Mouse (Mus musculus) heart, embryonic 15.5 days (tissue): ENCODE data around the gene Uba6. TPM values are rescaled to one million over a fixed set of nuclear protein-coding genes. Genes with fewer than 3 reads are reported as not detected.

Source experiments
- ATAC-seq: fragments of 200-750 bp; cut with Nextera tagmentation; replicated peaks from 2 replicates; pipeline ENCODE4 v1.8.0; 2017; ENCODE audit warnings: low read depth, moderate TSS enrichment; ENCODE audit not compliant: insufficient number of reproducible peaks, insufficient read depth, low FRiP score
- H3K27ac ChIP-seq: fragments of 300-500 bp; sonication (generic); 2 replicates; pipeline ENCODE4 v1.5.1; 2015; ENCODE audit warnings: mild to moderate bottlenecking, inconsistent platforms
- H3K27me3 ChIP-seq: fragments of 300-500 bp; sonication (generic); 2 replicates; pipeline ENCODE4 v1.6.1; 2015; ENCODE audit warnings: inconsistent platforms
- H3K36me3 ChIP-seq: fragments of 300-500 bp; sonication (generic); 2 replicates; pipeline ENCODE4 v1.6.1; 2015; ENCODE audit warnings: mild to moderate bottlenecking, inconsistent platforms
- H3K4me1 ChIP-seq: fragments of 300-500 bp; sonication (generic); replicated peaks from 2 replicates; pipeline ENCODE4 v1.6.1; 2015; ENCODE audit warnings: inconsistent platforms
- H3K4me2 ChIP-seq: fragments of 300-500 bp; sonication (generic); 2 replicates; pipeline ENCODE4 v1.6.1; 2015; ENCODE audit warnings: inconsistent platforms, mild to moderate bottlenecking, moderate library complexity
- H3K4me3 ChIP-seq: fragments of 300-500 bp; sonication (generic); 2 replicates; pipeline ENCODE4 v1.5.1; 2015; ENCODE audit warnings: mild to moderate bottlenecking, inconsistent platforms
- H3K9ac ChIP-seq: fragments of 300-500 bp; sonication (generic); 2 replicates; pipeline ENCODE4 v1.6.1; 2015; ENCODE audit warnings: mild to moderate bottlenecking, inconsistent platforms
- H3K9me3 ChIP-seq: fragments of 300-500 bp; sonication (generic); replicated peaks from 2 replicates; pipeline ENCODE4 v1.6.1; 2016; ENCODE audit warnings: inconsistent platforms
- WGBS: fragments of 180-500 bp; shearing (Covaris S2); methylation state at CpG from one replicate; pipeline ENCODE4 v1.1.7; 2015; ENCODE audit warnings: mixed read lengths; 5-methylcytosine and 5-hydroxymethylcytosine counted together
- polyA plus RNA-seq: library from polyadenylated mRNA; unstranded; fragments of >200 nt; fragmentation: Nextera tagmentation; extraction: Ambion mirVana; gene quantifications from 2 replicates; pipeline ENCODE4 v1.2.1, GENCODE M21; 2015

Uba6 gene
- polyA plus RNA-seq, 1 experiment from 2014 or later = 6.6 TPM

DNA sequence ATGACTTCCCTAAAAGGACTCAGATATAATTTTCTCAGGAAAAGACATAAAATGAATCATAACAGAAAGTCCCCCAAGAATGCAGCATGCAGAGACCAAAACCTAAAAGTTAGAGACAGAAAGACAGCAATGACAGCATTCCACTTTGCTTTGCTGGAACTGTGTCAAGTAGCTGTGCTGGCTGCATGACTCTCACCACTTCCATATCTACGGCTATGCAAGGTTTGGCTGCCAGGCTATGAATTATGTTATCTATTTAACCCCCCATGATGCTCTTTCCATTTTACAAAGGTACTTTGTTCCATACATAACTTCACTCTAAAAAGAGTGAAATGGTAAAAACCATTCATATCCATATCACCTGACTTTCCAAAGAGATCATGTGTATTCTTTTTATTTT, 58.6 kb downstream of the Uba6 start:
- H3K9ac ChIP-seq = no peak overlapping the region

DNA sequence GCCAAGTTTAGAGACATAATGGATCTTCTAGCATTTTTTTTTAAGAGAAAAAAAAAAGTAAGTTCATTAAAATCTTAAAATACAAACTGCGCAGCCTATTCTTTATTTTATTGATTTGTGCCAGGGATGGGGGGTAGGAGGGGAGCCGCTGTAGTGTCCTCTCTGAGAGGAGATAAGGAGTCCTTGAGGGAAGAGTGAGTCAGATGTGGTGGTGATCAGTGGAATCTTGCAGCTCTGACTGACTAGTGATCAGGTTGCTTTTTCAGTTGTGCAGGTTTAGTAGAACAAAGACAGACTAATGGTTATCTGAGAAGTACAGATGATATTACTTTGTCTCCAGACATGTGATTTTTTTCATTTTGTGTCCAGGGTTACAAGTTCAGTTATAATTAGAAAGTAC, 59.6 kb downstream of the Uba6 start:
- 0 out of 2 replicates have a peak, but pooled peaks cover 5% of the 10 kb centered on the region for H3K36me3 ChIP-seq
- no peak overlapping the region for H3K4me2 ChIP-seq
- WGBS = 59% methylated on average over 2 of the region's 2 CpGs

More for the DNA sequence above, 58.6 kb downstream of the Uba6 start:
- Histone ChIP-seq H3K27me3 (no peaks in the 10 kb centered on the region), H3K4me3 (no peak overlapping the region), H3K27ac (peak overlapping the region; percentile 76), H3K9me3 (no peaks in the 10 kb centered on the region), H3K36me3 (peaks cover 10% of the 10 kb centered on the region), H3K4me1 (peaks cover 5% of the 10 kb centered on the region; the same call in 1 of the 2 replicates), H3K4me2 (0 out of 2 replicates have a peak overlapping the region, but pooled peaks have one; percentile 13)
- WGBS = 25% methylated on average over 1 of the region's 1 CpGs
- ATAC-seq = no peak

DNA sequence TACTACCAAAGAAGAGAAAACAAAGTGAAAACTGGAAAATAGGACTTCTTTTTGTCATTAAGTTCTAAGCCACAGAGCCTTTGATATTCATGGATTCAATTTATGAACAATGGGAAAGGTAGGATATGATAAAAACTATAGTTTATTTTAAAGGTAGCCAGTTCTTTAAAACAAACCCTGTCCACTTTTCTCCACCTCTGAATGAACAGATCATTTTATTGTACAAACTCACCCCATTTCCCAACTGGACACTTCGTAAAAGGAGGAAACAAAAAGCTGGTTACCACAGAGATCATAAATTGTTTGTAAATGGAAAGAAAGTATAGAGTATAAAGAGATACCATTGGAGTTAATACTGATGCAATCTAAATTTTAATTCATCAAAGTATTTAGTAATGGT, 61.5 kb downstream of the Uba6 start:
- Histone ChIP-seq H3K4me2 (no peak overlapping the region), H3K27me3 (no peaks in the 10 kb centered on the region), H3K4me3 (no peak overlapping the region), H3K4me1 (peaks cover 5% of the 10 kb centered on the region; the same call in 1 of the 2 replicates), H3K9ac (no peak overlapping the region), H3K9me3 (no peaks in the 10 kb centered on the region), H3K36me3 (0 out of 2 replicates have a peak, but pooled peaks cover 4% of the 10 kb centered on the region), H3K27ac (no peak overlapping the region)
- ATAC-seq = no peak
- 95% methylated on average over 1 of the region's 1 CpGs for WGBS

More for the DNA sequence above, 59.6 kb downstream of the Uba6 start:
- Histone ChIP-seq H3K27ac (peak overlapping the region; percentile 76; the same call in 1 of the 2 replicates), H3K9ac (no peak overlapping the region), H3K27me3 (no peaks in the 10 kb centered on the region), H3K4me3 (no peak overlapping the region), H3K9me3 (no peaks in the 10 kb centered on the region), H3K4me1 (peaks cover 5% of the 10 kb centered on the region; the same call in 1 of the 2 replicates)
- no peak for ATAC-seq

DNA sequence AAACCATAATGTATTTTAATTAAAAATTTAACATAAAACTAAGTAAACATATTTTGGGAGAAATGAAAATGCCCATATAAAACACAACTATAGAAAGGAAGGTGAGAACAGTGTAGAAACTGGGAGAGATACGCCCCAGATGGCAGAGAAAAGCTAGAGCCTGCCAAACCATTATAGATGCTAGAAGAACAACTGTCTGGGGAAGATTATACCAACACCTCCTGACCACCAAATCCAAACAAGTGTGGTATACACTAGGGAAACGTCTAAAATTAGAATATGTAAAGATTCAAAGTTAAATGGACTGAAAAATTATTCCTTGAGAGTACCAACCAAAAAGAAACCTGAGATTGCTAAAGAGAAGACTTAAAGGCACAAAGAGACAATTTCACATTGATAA, 66.0 kb downstream of the Uba6 start:
- H3K4me1 ChIP-seq = no peaks in the 10 kb centered on the region
- H3K27me3 ChIP-seq = no peaks in the 10 kb centered on the region
- H3K9ac ChIP-seq = no peak overlapping the region
- no peak for ATAC-seq
- H3K4me2 ChIP-seq = no peak overlapping the region
- no peak overlapping the region for H3K27ac ChIP-seq
- 84% methylated on average over 2 of the region's 2 CpGs for WGBS
- H3K36me3 ChIP-seq = 0 out of 2 replicates have a peak, but pooled peaks cover 4% of the 10 kb centered on the region
- no peak overlapping the region for H3K4me3 ChIP-seq
- H3K9me3 ChIP-seq = no peaks in the 10 kb centered on the region

DNA sequence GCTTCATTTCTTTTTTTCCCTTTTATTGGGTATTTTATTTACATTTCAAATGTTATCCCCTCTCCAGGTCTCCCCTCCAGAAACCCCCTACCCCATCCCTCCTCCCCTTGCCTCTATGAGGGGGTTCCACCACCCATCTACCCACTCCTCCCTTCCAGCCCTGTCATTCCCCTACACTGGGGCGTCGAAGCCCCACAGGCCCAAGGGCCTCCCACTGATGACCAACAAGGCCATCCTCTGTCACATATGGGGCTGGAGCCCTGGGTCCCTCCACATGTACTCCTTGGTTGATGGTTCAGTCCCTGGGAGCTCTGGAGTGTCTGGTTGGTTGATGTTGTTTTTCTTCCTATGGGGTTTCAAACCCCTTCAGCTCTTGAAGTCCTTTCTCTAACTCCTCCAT, 70.4 kb downstream of the Uba6 start:
- H3K4me3 ChIP-seq = no peak overlapping the region
- 93% methylated on average over 2 of the region's 2 CpGs for WGBS

DNA sequence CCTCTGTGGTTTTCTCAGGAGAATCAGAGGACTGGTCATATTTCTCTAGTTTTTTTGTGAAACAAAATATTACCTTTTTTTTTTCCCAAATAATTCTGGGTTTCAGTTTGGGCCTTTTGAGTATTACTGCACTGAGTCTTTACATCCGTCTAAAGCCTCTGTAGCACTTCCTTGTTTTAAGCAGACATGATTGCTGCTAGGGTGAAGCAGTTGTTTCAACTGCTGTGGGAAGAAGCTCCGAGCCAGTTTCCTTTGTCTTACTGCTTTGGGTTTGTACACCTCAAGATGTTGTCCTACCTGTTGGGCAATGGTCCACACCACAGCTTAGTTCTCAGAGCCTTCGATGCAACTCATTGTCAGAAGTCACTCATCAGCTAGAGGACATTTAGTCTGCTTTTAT, 72.0 kb downstream of the Uba6 start:
- Histone ChIP-seq H3K4me2 (no peak overlapping the region), H3K4me1 (no peaks in the 10 kb centered on the region), H3K9ac (no peak overlapping the region), H3K9me3 (no peaks in the 10 kb centered on the region), H3K27me3 (no peaks in the 10 kb centered on the region), H3K36me3 (no peaks in the 10 kb centered on the region), H3K27ac (no peak overlapping the region), H3K4me3 (no peak overlapping the region)
- ATAC-seq = no peak
- whole genome bisulfite sequencing = 73% methylated on average over 3 of the region's 3 CpGs

More for the DNA sequence above, 70.4 kb downstream of the Uba6 start:
- Histone ChIP-seq H3K9me3 (no peaks in the 10 kb centered on the region), H3K27ac (no peak overlapping the region), H3K36me3 (no peaks in the 10 kb centered on the region), H3K4me1 (no peaks in the 10 kb centered on the region), H3K4me2 (no peak overlapping the region), H3K27me3 (no peaks in the 10 kb centered on the region), H3K9ac (no peak overlapping the region)
- ATAC-seq = no peak

DNA sequence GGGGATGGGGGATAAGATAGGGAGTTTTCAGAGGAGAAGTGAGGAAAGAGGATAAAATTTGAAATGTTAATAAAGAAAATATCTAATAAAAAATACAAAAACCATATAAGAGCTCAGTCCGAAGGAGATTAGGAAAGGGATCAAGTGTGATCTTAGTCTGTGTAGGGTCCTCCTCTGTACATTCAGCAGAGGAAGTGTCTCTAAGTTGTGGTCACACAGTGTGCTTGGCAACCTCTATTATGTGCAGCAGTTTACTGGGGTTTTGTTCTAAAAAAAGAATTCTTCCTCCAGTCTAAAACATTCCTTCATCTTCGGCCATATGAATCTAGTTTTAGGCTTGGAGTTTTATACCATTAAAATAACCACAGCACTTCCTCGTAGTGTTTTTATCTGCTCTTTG, 73.6 kb downstream of the Uba6 start:
- no peaks in the 10 kb centered on the region for H3K27me3 ChIP-seq
- no peak overlapping the region for H3K27ac ChIP-seq
- 65% methylated on average over 3 of the region's 3 CpGs for WGBS
- no peak overlapping the region for H3K4me3 ChIP-seq
- H3K4me2 ChIP-seq = no peak overlapping the region
- H3K9me3 ChIP-seq = no peaks in the 10 kb centered on the region
- no peak overlapping the region for H3K9ac ChIP-seq
- H3K4me1 ChIP-seq = no peaks in the 10 kb centered on the region
- no peak for ATAC-seq
- H3K36me3 ChIP-seq = no peaks in the 10 kb centered on the region

DNA sequence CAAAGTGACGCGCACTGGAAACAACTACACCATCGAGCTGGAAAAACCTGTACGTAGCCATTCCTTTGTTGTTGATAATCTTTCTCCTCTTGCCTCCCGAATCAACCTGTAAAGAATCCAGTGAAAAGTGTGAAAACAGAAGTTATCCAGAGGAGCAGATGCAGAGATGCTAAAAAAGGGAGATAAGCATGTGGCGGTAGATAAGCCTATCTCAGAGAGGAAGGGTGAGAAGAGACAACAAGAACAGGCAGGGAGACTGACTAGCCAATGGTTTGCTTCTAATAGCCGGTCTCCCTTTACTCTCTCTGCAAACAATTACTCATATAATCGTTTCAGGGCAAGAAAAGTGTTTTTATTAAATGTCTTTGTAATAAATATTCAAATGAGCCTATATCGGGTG, 77.8 kb downstream of the Uba6 start:
- WGBS = 45% methylated on average over 9 of the region's 9 CpGs
- Histone ChIP-seq H3K9ac (no peak overlapping the region), H3K4me2 (no peak overlapping the region), H3K4me1 (no peaks in the 10 kb centered on the region), H3K27ac (no peak overlapping the region), H3K9me3 (no peaks in the 10 kb centered on the region), H3K4me3 (no peak overlapping the region), H3K27me3 (no peaks in the 10 kb centered on the region), H3K36me3 (no peaks in the 10 kb centered on the region)
- ATAC-seq = no peak

DNA sequence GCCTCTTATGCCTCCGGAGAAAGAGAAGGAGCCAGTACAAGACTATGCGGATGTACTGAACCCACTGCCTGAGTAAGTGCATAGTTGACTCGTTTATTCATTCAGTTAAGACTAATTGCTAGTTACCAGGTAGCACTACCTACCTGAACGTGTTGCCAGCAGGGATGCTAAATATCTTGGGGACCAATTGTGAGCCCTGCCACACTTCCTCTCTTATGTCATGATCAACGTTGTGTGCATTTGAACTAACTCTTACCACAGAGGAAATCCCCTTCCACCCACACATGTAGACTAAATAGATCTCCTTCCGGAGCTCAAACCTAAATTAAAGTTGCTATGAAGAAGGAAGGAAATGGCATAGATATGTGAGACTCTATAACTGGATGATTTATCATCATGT, 85.9 kb downstream of the Uba6 start:
- ATAC-seq = no peak
- Histone ChIP-seq H3K4me2 (no peak overlapping the region), H3K27me3 (no peaks in the 10 kb centered on the region), H3K36me3 (no peaks in the 10 kb centered on the region), H3K4me1 (no peaks in the 10 kb centered on the region), H3K9me3 (no peaks in the 10 kb centered on the region), H3K9ac (no peak overlapping the region), H3K4me3 (no peak overlapping the region), H3K27ac (no peak overlapping the region)
- 67% methylated on average over 6 of the region's 6 CpGs for WGBS

DNA sequence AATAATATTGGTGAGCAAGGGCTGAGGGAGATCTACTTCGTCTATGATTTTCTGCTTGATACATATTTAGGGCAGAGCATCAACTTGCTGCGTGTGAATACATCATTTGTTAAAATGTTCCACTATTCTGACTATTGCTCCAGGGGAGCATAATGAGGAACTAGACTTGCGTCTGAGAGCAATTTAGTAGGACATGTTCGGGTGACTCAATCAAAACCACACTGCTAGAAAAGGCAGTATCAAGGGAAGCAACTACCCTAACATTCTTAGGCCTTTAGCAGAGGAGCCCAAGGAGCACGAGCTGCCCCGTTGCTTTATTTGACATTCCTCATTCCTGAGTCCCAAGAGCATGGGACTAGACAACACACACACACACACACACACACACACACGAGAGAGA, 87.6 kb downstream of the Uba6 start:
- no peak overlapping the region for H3K9ac ChIP-seq
- no peak overlapping the region for H3K4me3 ChIP-seq
- no peak overlapping the region for H3K27ac ChIP-seq
- WGBS = 70% methylated on average over 7 of the region's 7 CpGs
- H3K4me2 ChIP-seq = no peak overlapping the region
- no peaks in the 10 kb centered on the region for H3K27me3 ChIP-seq
- no peaks in the 10 kb centered on the region for H3K4me1 ChIP-seq
- no peaks in the 10 kb centered on the region for H3K36me3 ChIP-seq
- ATAC-seq = no peak
- no peaks in the 10 kb centered on the region for H3K9me3 ChIP-seq

DNA sequence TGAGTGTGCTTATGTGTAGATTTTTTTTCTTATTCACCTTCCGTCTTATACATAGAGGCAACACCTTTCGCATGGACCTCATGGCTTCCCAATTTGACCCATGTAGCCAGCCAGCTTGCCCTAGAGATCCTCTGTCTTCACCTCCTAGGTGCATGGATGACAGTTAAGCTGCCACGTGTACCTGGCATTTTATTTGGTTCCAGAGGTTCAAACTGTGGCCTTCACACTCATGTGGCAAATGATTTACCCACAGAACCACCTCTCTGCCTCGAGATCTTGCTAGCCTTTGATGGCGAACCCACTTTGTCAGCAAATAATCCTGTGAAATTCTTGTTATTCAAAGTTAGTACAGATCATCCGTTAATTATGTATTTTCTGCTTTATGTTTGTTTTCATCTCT, 88.6 kb downstream of the Uba6 start:
- no peak overlapping the region for H3K27ac ChIP-seq
- no peak for ATAC-seq
- H3K9me3 ChIP-seq = no peaks in the 10 kb centered on the region
- no peak overlapping the region for H3K9ac ChIP-seq
- no peaks in the 10 kb centered on the region for H3K4me1 ChIP-seq
- H3K4me3 ChIP-seq = no peak overlapping the region
- 81% methylated on average over 6 of the region's 6 CpGs for WGBS
- no peak overlapping the region for H3K4me2 ChIP-seq
- H3K27me3 ChIP-seq = no peaks in the 10 kb centered on the region
- no peaks in the 10 kb centered on the region for H3K36me3 ChIP-seq

DNA sequence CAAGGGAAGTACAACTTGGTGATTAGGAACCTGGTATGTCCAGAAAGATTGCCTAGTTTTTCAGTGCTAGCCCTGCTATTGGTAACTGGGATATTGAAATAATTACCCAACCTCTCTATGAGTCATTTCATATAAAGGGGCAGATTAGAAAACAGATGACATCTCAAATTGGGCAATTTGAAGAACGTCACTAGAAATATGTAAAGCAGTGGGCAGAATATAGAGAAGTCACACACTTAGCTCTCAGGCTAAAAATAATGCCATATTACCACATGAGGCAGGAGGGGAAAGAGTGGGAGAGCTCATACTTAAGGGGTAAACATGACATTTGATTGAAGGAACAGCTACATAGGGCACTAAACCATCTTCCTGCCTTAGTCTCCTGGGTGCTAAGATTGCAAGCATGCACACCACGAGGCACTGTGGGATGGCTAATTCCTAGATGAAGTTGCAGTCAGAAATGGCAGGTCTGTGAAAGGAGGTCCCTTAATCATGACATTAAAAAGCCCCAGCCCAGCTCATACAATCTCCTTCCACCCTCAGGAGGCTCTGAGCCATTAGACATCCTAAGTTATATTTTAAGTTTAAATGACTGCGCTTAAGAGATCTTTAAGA, 93.8 kb downstream of the Uba6 start:
- Histone ChIP-seq H3K27ac (no peak overlapping the region), H3K27me3 (no peaks in the 10 kb centered on the region), H3K4me2 (no peak overlapping the region), H3K4me1 (no peaks in the 10 kb centered on the region), H3K4me3 (no peak overlapping the region), H3K9ac (no peak overlapping the region), H3K36me3 (no peaks in the 10 kb centered on the region), H3K9me3 (no peaks in the 10 kb centered on the region)
- no peak for ATAC-seq
- 74% methylated on average over 3 of the region's 3 CpGs for WGBS
